Mouse (Mus musculus): ENCODE results near the gene Pdzrn4. TPM values are rescaled to one million over a fixed set of nuclear protein-coding genes. Genes with fewer than 3 reads are reported as not detected.

Gene Pdzrn4
- polyA plus RNA-seq, 1 experiment = not detected

- TF ChIP-seq POLR2A (IDR thresholded peaks at IDR 0.05; ENCODE audit: insufficient read depth, low read length) (no peak), EP300 (IDR thresholded peaks at IDR 0.05; ENCODE audit: insufficient read depth, low read depth, low read length) (no peak), CTCF (IDR thresholded peaks at IDR 0.05; ENCODE audit: low read depth, low read length) (no peak)
Measured at GRCm38 (mm10) chr15:92806352-92806751, 409.7 kb downstream of the Pdzrn4 start.

More at GRCm38 (mm10) chr15:92806352-92806751, 409.7 kb downstream of the Pdzrn4 start:
- Histone ChIP-seq H3K27ac (ENCODE audit: insufficient read depth, low read length) (no peak overlapping the region), H3K36me3 (ENCODE audit: control insufficient read depth, insufficient read depth, low read length, poor library complexity, severe bottlenecking) (no peaks in the 10 kb centered on the region), H3K9me3 (replicated peaks; ENCODE audit: control insufficient read depth, insufficient read depth, low read length, poor library complexity, severe bottlenecking) (no peaks in the 10 kb centered on the region), H3K27me3 (ENCODE audit: control insufficient read depth, insufficient read depth, low read length, poor library complexity, severe bottlenecking) (no peaks in the 10 kb centered on the region), H3K4me1 (ENCODE audit: control insufficient read depth, insufficient read depth, low read length) (no peaks in the 10 kb centered on the region), H3K9ac (ENCODE audit: low read depth, poor library complexity, severe bottlenecking) (no peak overlapping the region), H3K4me3 (ENCODE audit: low read depth, low read length) (no peak overlapping the region)
